28 mouse cellular contexts compared by ENCODE assay signal in the genomic region with DNA sequence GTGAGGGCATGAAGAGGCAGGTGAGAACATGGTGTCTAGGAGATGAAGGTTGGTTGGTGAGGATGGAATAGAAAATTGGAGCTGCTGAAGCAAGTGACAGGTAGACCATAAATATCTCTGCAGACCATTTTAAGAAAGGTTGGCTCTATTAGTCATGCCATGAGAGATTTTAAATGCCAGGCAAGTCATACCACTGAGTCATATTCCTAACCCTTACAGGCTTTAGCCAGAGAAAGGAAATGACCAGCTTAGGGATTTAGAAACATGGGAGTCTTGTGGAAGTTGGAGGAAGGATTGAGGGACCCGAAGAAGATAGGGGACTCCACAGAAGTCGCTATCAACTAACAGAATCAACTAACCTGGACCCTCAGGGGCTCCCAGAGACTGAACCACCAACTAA. TPM values are rescaled to one million over a fixed set of nuclear protein-coding genes. Genes with fewer than 3 reads are reported as not detected.
"Had no signal": no experiment of that assay in that cellular context is flagged by ENCODE, and none has a peak within 500 bp of the region (broad histone marks: within the 10 kb centered on the region; RNA-seq: fewer than 3 reads in every experiment).

No protein-coding gene starts in this region.

- H3K4me3 ChIP-seq: heart, adult 2 months; heart, embryonic 13.5 days; heart, embryonic 15.5 days; hindbrain, embryonic 13.5 days; hindbrain, embryonic 15.5 days; kidney, embryonic 15.5 days; limb, embryonic 13.5 days; limb, embryonic 15.5 days; liver, embryonic 12.5 days had no signal

- H3K27me3 ChIP-seq: heart, embryonic 13.5 days; heart, embryonic 15.5 days; hindbrain, embryonic 13.5 days; hindbrain, embryonic 15.5 days; kidney, embryonic 15.5 days; limb, embryonic 13.5 days; limb, embryonic 15.5 days; liver, embryonic 12.5 days had no signal

- ATAC-seq: hindbrain, postnatal 0 days; intestine, embryonic 16.5 days; liver, embryonic 12.5 days had no signal

- DNase-seq: gastrocnemius, postnatal 14 days; gastrocnemius, postnatal 36 days; heart, adult 11 months; heart, adult 2 months; heart, postnatal 14 days; heart, postnatal 36 days; kidney, adult 11 months; kidney, adult 2 months; kidney, adult 9 months; kidney, postnatal 14 days; kidney, postnatal 36 days; layer of hippocampus, adult 9-11 months; layer of hippocampus, postnatal 36 days; left cerebral cortex, postnatal 4 days had no signal

- H3K4me1 ChIP-seq: heart, embryonic 13.5 days; heart, embryonic 15.5 days; hindbrain, embryonic 13.5 days; hindbrain, embryonic 15.5 days; kidney, embryonic 15.5 days; limb, embryonic 13.5 days; limb, embryonic 15.5 days; liver, embryonic 12.5 days had no signal

RNA-seq across cellular contexts. Expression of gene Stxbp5l, which starts 35.8 kb away (rescaled TPM):
- polyA plus RNA-seq: gonadal fat pad, adult 2 months; heart, adult 2 months; large intestine, adult 2 months; liver, adult 2 months; liver, embryonic 14.5 days had no signal
